Mouse (Mus musculus) midbrain, embryonic 16.5 days (tissue): ENCODE measurements around the gene Cog3. TPM values are rescaled to one million over a fixed set of nuclear protein-coding genes. Genes with fewer than 3 reads are reported as not detected.

Experiments
- ATAC-seq: fragments of 200-750 bp; cut with Nextera tagmentation; 2 replicates; pipeline ENCODE4 v1.8.0; 2017; ENCODE audit warnings: moderate TSS enrichment
- H3K27ac ChIP-seq: fragments of 300-500 bp; sonication (generic); 2 replicates; pipeline ENCODE4 v1.5.1; 2014; ENCODE audit warnings: mild to moderate bottlenecking, low read length, mixed read lengths
- H3K27me3 ChIP-seq: fragments of 300-500 bp; sonication (generic); 2 replicates; pipeline ENCODE4 v1.6.1; 2014; ENCODE audit warnings: low read depth, low read length, mixed read lengths; ENCODE audit not compliant: control insufficient read depth, insufficient read depth
- H3K36me3 ChIP-seq: fragments of 300-500 bp; sonication (generic); 2 replicates; pipeline ENCODE4 v1.6.1; 2014; ENCODE audit warnings: mild to moderate bottlenecking, low read length, moderate library complexity, mixed read lengths; ENCODE audit not compliant: control insufficient read depth, insufficient read depth
- H3K4me1 ChIP-seq: fragments of 300-500 bp; sonication (generic); 2 replicates; pipeline ENCODE4 v1.6.1; 2014; ENCODE audit warnings: mild to moderate bottlenecking, low read length, mixed read lengths; ENCODE audit not compliant: control insufficient read depth, insufficient read depth
- H3K4me2 ChIP-seq: fragments of 300-500 bp; sonication (generic); 2 replicates; pipeline ENCODE4 v1.6.1; 2014; ENCODE audit warnings: mild to moderate bottlenecking, low read length, mixed read lengths
- H3K4me3 ChIP-seq: fragments of 300-500 bp; sonication (generic); 2 replicates; pipeline ENCODE4 v1.5.1; 2014; ENCODE audit warnings: low read depth, mild to moderate bottlenecking, low read length, moderate library complexity, mixed read lengths
- H3K9ac ChIP-seq: fragments of 300-500 bp; sonication (generic); 2 replicates; pipeline ENCODE4 v1.6.1; 2014; ENCODE audit warnings: low read depth, low read length, mixed read lengths
- H3K9me3 ChIP-seq: fragments of 300-500 bp; sonication (generic); replicated peaks from 2 replicates; pipeline ENCODE4 v1.6.1; 2014; ENCODE audit warnings: mild to moderate bottlenecking, low read length, mixed read lengths; ENCODE audit not compliant: control insufficient read depth, poor library complexity, severe bottlenecking
- WGBS: fragments of 180-500 bp; shearing (Covaris S2); extraction: QIAGEN DNeasy Blood & Tissue Kit; methylation state at CpG from one replicate; pipeline ENCODE4 v1.1.7; 2014; 5-methylcytosine and 5-hydroxymethylcytosine counted together
- polyA plus RNA-seq: library from polyadenylated mRNA; unstranded; fragments of >200 nt; fragmentation: Nextera tagmentation; extraction: Ambion mirVana; gene quantifications from 2 replicates; pipeline ENCODE4 v1.2.1, GENCODE M21; 2015

The Cog3 gene
- polyA plus RNA-seq, 1 experiment from 2014 or later = 19.1 TPM

DNA sequence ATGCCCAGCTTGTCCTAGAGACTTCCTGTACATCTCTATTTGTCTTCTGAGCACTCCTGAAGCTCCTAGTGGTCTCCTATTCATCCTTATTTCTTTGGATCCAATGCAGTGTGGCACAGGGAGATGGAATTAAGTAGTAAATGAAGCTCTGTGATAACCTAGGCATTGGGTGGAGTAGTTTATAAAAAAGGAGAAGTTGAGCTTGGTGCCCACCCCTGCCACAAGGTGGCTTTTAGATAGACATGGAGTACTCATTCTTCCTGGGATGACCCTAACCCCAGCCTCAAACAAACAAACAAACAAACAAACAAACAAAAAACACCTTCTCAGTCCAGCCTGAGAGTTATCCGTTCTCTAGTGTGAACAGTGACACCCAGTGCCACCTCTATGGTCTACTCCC lies 56.4 kb downstream of the Cog3 start:
- Histone ChIP-seq H3K4me1 (no peaks in the 10 kb centered on the region), H3K9me3 (no peaks in the 10 kb centered on the region), H3K4me2 (no peak overlapping the region), H3K4me3 (no peak overlapping the region), H3K27me3 (no peaks in the 10 kb centered on the region), H3K36me3 (peaks cover 7% of the 10 kb centered on the region), H3K9ac (no peak overlapping the region), H3K27ac (no peak overlapping the region)
- 93% methylated on average over 1 of the region's 1 CpGs for WGBS
- ATAC-seq = no peak

DNA sequence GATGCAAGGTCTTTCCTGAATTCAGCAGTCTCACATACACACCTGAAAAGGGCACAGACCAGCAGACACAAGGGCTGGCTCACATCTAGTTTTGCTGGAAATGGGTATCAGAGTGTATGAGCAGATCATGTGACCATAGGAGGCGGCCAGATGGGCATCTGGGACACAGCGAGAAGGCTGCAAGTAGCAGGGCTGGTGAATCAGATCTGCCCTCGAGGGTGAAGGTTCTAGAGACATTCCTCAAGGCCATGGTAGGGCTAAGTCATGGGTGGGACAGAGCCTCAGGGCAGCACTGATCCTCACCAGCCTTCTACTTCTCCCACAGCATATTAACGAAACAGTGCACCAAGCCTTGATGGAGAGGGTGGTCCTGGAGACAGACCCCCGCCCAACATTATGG lies 58.2 kb downstream of the Cog3 start:
- no peaks in the 10 kb centered on the region for H3K27me3 ChIP-seq
- no peak overlapping the region for H3K9ac ChIP-seq
- 76% methylated on average over 5 of the region's 5 CpGs for WGBS
- H3K4me3 ChIP-seq = no peak overlapping the region
- H3K27ac ChIP-seq = no peak overlapping the region
- no peaks in the 10 kb centered on the region for H3K9me3 ChIP-seq
- no peak overlapping the region for H3K4me2 ChIP-seq
- no peaks in the 10 kb centered on the region for H3K4me1 ChIP-seq
- peaks cover 2% of the 10 kb centered on the region; the same call in 1 of the 2 replicates for H3K36me3 ChIP-seq
- no peak for ATAC-seq

DNA sequence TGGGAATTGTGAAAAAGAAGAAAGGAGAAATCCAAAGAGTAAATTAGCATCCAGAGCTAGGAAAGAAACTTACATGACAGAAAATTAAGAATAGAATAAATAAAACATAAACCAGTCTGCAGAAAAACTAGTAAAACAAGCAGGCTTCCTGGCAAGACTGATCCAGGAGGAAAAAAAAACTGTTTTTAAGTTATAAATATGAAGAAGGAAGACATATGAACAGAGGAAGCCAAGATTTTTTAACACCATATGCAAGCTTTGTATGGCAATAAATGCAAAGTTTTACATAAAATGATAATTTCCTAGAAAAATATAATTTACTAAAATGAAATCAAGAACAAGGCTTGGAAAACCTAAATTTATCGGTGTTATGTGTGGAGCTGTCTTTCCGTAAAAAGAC lies 63.9 kb downstream of the Cog3 start:
- ATAC-seq = no peak
- H3K27ac ChIP-seq = no peak overlapping the region
- no peaks in the 10 kb centered on the region for H3K9me3 ChIP-seq
- H3K4me3 ChIP-seq = no peak overlapping the region
- H3K36me3 ChIP-seq = no peaks in the 10 kb centered on the region
- H3K4me2 ChIP-seq = no peak overlapping the region
- no peaks in the 10 kb centered on the region for H3K4me1 ChIP-seq
- 79% methylated on average over 2 of the region's 2 CpGs for WGBS
- no peaks in the 10 kb centered on the region for H3K27me3 ChIP-seq
- H3K9ac ChIP-seq = no peak overlapping the region

DNA sequence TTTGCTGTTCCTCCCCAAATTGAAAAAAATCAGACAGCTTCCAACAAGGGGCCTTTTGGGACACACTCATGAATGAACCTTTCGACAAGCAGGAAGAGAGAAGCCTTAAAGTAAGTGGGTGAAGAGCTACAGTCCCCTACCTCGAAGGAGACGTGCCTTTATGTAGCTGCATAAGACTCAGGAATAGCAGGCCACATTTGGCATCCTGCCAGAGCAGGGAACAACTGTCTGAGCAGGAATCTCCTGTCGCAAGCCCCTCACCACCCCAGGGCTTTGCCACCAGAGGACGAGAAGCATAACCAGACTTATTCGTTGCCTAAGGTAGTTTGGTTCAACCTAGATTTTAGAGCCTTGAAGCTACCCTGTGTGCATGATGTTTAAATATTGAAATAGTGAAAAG lies 78.0 kb downstream of the Cog3 start:
- Histone ChIP-seq H3K4me1 (no peaks in the 10 kb centered on the region), H3K9me3 (no peaks in the 10 kb centered on the region), H3K36me3 (no peaks in the 10 kb centered on the region), H3K27me3 (no peaks in the 10 kb centered on the region), H3K4me3 (no peak overlapping the region), H3K4me2 (no peak overlapping the region), H3K9ac (no peak overlapping the region), H3K27ac (no peak overlapping the region)
- ATAC-seq = no peak
- WGBS = 42% methylated on average over 6 of the region's 6 CpGs

DNA sequence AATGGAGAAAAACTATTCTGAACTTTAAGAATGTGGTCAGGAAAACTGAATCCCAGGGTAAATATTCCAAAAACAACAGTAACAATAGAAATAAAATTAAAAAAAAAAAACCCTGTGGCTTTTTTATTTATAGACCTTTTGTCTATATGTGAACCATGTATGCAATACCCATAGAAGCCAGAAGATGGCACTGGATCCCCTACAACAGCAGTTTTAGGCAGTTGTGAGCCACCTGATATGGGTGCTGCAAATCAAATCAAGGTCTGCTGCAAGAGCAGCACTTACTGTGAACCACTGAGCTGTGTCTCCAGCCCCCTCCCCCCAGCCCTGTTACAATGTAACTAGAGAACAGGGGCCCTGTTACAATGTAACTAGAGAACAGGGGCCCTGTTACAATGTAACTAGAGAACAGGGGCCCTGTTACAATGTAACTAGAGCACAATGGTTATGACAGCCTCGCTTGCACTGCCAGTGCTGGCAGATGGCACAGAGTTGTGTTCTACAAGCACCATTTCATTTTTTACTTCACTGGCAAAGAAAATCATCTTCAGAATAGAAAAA lies 85.2 kb downstream of the Cog3 start:
- no peak overlapping the region for H3K4me2 ChIP-seq
- no peaks in the 10 kb centered on the region for H3K27me3 ChIP-seq
- WGBS = 91% methylated on average over 1 of the region's 1 CpGs
- no peaks in the 10 kb centered on the region for H3K4me1 ChIP-seq
- H3K27ac ChIP-seq = no peak overlapping the region
- no peak for ATAC-seq
- H3K9ac ChIP-seq = no peak overlapping the region
- H3K9me3 ChIP-seq = no peaks in the 10 kb centered on the region
- no peaks in the 10 kb centered on the region for H3K36me3 ChIP-seq
- H3K4me3 ChIP-seq = no peak overlapping the region

DNA sequence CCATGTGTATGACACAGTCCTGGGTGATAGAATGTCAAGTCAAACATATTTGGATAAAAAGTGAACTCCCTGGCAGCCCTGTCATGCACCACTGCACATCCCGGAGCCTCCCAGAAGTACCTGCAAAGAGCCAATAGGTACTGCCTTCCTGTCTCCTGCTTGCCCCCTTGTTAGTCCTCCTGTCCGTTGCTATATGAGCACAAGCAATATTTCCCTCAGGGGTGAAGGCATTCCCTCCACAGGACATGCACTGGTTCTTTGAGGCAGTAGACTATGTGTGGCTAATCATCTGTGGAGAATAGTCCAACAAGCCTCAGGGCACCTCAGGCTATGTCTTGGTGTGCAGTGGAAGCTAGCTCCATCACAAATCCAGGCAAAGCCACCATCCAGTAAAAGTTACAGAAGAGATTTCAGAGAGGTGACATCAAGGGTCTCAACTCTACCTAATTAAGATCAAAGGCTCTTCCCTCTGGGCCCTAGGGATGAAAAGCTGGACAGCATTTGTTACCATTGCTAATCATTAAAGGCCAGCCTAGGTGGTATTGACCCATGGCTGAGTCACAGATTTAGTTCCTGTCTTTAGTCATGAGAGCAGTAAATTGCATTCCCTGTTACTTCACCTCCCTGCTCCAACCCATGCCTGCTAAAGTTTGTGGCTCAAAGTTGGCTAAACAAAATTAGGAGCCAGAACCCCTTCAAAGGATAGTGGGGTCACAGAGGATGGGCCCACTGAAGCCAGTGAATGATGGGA lies 88.7 kb downstream of the Cog3 start:
- Histone ChIP-seq H3K27ac (no peak overlapping the region), H3K4me3 (no peak overlapping the region), H3K4me1 (peaks cover 5% of the 10 kb centered on the region), H3K9me3 (no peaks in the 10 kb centered on the region), H3K9ac (no peak overlapping the region), H3K4me2 (no peak overlapping the region), H3K27me3 (no peaks in the 10 kb centered on the region), H3K36me3 (no peaks in the 10 kb centered on the region)
- no peak for ATAC-seq
- WGBS = 75% methylated on average over 2 of the region's 2 CpGs

DNA sequence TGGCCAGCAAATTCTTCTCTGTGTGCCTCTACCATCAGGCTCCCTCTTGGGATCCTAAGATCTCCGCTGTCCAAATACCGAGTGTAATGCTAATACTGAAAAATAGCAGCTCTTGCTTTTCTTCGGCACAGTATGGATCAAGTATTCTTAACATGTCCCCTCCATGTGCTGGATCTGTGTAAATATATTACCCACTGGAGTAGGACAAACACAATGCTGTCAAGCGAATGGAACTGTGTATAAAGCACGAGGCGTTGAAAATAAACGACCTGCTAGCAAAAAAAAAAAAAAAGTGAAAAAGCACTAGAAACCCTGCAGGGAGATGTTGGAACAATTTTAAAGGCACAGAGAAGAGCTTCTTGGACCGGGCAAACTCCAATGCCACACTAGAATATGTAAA lies 92.8 kb downstream of the Cog3 start:
- no peaks in the 10 kb centered on the region for H3K27me3 ChIP-seq
- no peak overlapping the region for H3K27ac ChIP-seq
- H3K4me2 ChIP-seq = no peak overlapping the region
- H3K4me1 ChIP-seq = peaks cover 5% of the 10 kb centered on the region
- no peaks in the 10 kb centered on the region for H3K9me3 ChIP-seq
- ATAC-seq = no peak
- 48% methylated on average over 8 of the region's 8 CpGs for WGBS
- H3K36me3 ChIP-seq = no peaks in the 10 kb centered on the region
- H3K4me3 ChIP-seq = no peak overlapping the region
- no peak overlapping the region for H3K9ac ChIP-seq

DNA sequence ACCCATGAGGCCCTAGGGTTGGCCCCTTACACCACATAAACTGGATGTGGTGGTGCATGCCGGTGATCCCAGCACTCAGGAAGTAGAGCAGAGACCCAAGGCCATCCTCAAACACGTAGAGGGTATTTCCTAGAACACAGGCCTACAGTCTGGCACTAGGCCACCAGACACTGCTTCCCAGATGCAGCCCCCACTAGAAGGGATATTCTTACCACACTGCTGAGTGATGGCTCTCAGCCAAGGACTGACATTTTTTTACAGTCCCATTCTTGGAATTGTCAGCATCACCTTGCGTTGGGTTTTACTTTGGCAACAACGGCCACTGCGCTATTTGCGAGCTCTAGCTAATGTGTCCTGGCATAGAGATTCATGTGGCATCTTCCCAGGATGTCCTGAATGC lies 93.4 kb downstream of the Cog3 start:
- Histone ChIP-seq H3K27ac (no peak overlapping the region), H3K4me2 (no peak overlapping the region), H3K9ac (no peak overlapping the region), H3K27me3 (no peaks in the 10 kb centered on the region), H3K9me3 (no peaks in the 10 kb centered on the region), H3K4me1 (peaks cover 5% of the 10 kb centered on the region), H3K4me3 (no peak overlapping the region), H3K36me3 (no peaks in the 10 kb centered on the region)
- whole genome bisulfite sequencing = 85% methylated on average over 6 of the region's 6 CpGs
- no peak for ATAC-seq
